Mouse (Mus musculus) mouse embryonic stem cell (cell line): Measurements from ENCODE around the gene Kazn.

Experiments
- in situ Hi-C, 2 experiments: fragments of 300-500 bp; cut with MboI; formaldehyde crosslinking; loops; 1 replicate in 1 of 2; 3 replicates in 1 of 2; pipeline ENCODE4 v1.14.3; 2019 to 2020; ENCODE audit warnings: low sequenced_read_pairs in 2 of 2, low pct_unique_long_range_greater_than_20kb in 1 of 2, mixed read lengths in 1 of 2; ENCODE audit not compliant: unreplicated experiment in 1 of 2

Gene Kazn

DNA sequence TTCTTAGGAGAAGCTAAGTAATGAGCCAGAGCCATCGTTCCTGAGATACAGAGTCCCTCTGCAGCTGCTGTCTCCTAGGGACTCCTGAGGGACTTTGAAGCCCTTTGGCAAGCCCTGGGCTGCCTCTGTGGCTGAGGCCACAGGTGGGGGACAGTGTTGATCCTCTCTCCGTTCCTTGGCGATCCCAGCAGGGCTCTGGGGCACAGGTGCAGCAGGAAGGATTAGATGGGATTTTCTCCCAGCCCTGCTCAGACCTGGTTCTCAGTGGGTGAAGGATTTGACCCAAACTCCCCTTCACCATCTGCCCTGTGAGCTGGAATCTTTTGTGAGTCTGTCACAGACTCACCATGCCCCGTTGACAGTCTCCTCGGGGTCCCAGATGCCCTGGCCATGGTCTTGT is 7.5 kb upstream of the Kazn start:
- in situ Hi-C loops, result no loop called here

DNA sequence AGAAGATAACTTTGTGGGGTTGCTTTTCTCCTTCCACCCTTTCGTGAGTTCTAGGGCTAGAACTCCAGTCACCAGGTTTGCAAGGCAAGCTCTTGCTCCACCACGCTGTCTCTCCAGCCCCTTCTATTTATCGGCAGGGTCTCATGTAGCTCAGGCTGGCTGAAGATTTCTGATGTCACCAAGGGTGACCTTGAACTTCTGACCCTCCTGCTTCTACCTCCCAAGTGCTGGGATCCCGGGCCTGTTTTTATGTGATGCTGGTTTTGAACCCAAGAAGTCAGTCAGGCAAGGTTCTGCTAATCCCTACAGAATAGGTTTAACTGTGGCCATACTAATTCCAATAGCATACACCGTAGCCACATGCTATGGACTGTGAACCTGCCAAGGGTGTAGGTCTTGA is 5.4 kb upstream of the Kazn start:
- in situ Hi-C loops, result no loop called here

- in situ Hi-C loops, result no loop called here
These were observed 3.7 kb upstream of the Kazn start for GRCm38 (mm10) chr4:142242750-142243383.

- in situ Hi-C loops, result no loop called here
These were observed 3.0 kb upstream of the Kazn start for GRCm38 (mm10) chr4:142242164-142242563.

DNA sequence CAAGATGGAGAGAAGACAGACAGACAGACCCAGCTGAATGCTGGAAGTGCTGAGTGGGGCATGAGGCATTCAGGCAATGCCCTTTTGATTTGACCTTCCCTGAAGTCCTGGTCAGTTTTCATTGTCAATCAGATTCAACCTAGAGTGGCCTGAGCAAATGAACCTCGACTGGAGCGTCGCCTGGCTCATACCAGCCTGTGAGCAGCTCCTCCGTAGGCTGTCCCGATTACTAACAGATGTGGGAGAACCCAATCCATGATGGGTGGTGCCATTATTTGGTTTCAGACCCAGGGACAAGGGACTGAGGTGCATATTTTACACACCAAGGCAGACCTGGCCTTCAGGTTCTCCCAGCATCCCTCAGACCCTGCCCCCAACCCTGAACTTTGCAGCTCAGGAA is 1.7 kb upstream of the Kazn start:
- in situ Hi-C loops, result no loop called here

- in situ Hi-C loops, result loop anchor here in 1 of 2 experiments (10.0 kb wide), 1 partner anchor 74 kb away; no protein-coding TSS in a partner anchor
These were observed 538 bp downstream of the Kazn start for GRCm38 (mm10) chr4:142238486-142239239.

DNA sequence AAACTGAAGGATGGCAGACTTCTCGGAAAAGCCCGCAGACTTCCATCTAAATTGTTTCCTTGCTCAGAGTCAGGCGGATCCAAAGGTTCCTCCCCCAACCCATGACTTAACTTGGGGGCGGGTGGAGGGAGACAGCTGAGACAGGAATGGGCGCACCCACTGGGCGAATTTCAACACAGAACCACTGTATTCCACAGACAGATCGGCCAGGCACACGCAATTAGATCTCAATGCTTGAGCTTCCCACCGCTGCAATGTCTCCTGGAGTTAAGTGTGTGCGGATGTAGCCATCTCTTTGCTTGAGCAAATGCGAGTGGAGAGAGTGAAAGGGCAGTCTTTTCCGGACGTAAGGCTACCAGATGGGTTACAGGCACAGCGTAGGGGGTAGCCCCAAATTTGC is 1.2 kb downstream of the Kazn start:
- in situ Hi-C loops, result loop anchor here in 1 of 2 experiments (10.0 kb wide), 1 partner anchor 73 kb away; no protein-coding TSS in a partner anchor

- in situ Hi-C loops, result loop anchor here in 1 of 2 experiments (10.0 kb wide), 1 partner anchor 72 kb away; no protein-coding TSS in a partner anchor
These were observed 2.5 kb downstream of the Kazn start for GRCm38 (mm10) chr4:142236681-142237080.

DNA sequence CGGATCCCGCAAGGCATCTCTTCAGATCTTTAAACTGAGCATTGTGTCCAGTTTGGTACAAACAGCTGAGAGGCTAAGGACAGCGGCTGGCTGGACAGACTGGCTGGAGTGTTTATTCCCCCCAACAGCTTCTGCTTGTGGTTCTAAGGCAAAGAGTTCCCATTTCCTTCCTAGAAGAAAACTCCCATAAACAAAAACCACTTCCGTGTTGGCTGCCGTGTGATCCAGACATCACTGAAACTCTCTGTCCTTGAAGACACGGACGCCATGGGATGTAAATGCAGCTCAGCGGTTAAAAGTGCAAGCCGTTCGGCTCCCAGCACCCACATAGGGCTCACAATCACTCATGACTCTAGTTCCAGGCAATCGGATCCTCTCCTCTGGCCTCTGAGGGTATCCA is 3.8 kb downstream of the Kazn start:
- in situ Hi-C loops, result loop anchor here in 1 of 2 experiments (10.0 kb wide), 1 partner anchor 71 kb away; no protein-coding TSS in a partner anchor

- in situ Hi-C loops, result loop anchor here in 1 of 2 experiments (10.0 kb wide), 1 partner anchor 70 kb away; no protein-coding TSS in a partner anchor
These were observed 4.4 kb downstream of the Kazn start for GRCm38 (mm10) chr4:142234828-142235227.

DNA sequence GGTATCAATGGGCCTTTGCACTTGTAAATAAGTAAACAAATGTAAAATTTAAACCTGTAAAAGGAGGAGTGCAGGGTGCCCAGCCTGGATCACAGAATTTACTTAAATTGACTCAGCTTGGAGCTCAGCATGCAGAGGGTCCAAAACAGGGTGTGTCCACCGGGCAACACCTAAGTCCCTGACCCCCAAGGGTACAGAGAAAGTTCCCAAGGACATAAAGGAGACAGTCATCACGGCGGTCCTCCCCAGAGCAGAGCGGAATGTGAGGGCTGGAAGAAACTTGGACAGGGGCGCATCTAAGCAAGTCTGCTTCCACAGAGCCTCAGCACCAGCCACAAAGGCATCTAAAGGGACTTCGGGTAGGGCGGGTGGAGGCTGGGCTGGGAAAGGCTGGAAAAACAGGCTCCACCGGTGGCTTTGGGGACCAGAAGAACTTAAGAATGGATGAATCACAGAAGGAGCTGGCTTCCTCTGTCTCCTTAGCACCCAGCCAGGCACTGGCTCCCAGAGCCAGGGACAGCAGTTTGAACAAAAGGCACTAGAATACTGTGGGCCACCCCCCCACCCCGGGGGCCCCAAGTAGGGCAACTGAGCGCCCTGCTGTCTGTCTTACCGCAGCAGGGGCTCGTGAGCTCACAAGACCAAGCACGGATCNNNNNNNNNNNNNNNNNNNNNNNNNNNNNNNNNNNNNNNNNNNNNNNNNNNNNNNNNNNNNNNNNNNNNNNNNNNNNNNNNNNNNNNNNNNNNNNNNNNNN is 10.2 kb downstream of the Kazn start:
- in situ Hi-C loops, result no loop called here

GRCm38 (mm10) chr4:142223898-142224645 is 15.1 kb downstream of the Kazn start:
- in situ Hi-C loops, result no loop called here

GRCm38 (mm10) chr4:142222385-142222784 is 16.8 kb downstream of the Kazn start:
- in situ Hi-C loops, result no loop called here

- in situ Hi-C loops, result no loop called here
These were observed 17.5 kb downstream of the Kazn start for GRCm38 (mm10) chr4:142221757-142222072.

DNA sequence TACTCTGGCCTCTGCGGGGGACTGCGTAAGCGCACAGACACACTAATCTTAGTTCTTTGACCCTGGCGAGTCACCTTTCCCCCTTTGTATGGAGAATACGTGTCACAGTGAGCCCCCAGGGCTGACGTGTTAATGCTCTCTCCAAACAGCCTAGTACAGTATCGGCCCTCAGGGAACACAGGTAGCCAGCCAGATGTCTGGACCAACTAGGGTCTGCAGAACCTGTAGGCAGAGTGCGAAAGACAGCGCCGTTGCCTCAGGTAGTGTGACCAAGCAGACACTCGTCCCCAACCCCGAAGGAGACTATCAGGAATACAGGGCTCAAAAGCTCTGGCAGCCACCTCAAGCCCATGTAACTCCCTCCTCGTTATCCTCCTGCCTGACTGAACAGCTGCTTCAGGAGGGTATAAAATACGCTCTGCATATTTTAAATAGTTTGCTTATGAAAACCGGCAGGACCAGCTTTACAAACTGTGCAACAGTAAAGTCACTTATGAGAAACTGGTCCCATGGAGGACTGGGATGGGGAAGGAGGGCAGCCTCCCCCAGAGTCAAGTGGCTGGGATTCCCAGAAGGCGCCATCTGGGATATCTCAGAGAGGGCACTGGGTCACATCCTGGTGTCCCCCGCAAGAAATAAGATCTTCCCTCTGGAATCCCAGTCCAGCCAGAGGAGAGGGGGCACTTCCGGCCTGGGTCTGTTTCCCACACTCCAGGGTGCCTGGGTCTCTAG is 18.0 kb downstream of the Kazn start:
- in situ Hi-C loops, result no loop called here

- in situ Hi-C loops, result no loop called here
These were observed 20.2 kb downstream of the Kazn start for GRCm38 (mm10) chr4:142218997-142219396.

GRCm38 (mm10) chr4:142217048-142217447 is 22.2 kb downstream of the Kazn start:
- in situ Hi-C loops, result no loop called here

- in situ Hi-C loops, result no loop called here
These were observed 23.4 kb downstream of the Kazn start for GRCm38 (mm10) chr4:142215760-142216159.
